Mouse (Mus musculus): ENCODE results near the gene Ihh. TPM values are rescaled to one million over a fixed set of nuclear protein-coding genes. Genes with fewer than 3 reads are reported as not detected.
A peak's percentile ranks its signal among the peaks of the same experiment; 100 is the strongest.

Gene Ihh
- polyA plus RNA-seq, 1 experiment from 2014 or later, result not detected

MicroRNAs encoded within 50 kb of the gene (microRNA counts, 519-probe panel; counts per million panel counts)
- 4,309 counts per million, percentile 80 among the panel's probes with 10 or more counts for microRNA mmu-miR-375

Small RNAs within 50 kb of the gene (microRNA-seq; reads per million reads assigned to microRNA genes)
- gene Mir375, result 1,597 reads per million, percentile 79 among the genes with 10 or more reads in this experiment

Other genes starting within 250 kb of the Ihh start
- 12.1 and 12.8 TPM in 2 replicates for gene Cyp27a1, start 238.1 kb downstream of the Ihh start, polyA plus RNA-seq (2016; fragmentation: Nextera tagmentation; extraction: Ambion mirVana)
- gene Prkag3, start 202.5 kb downstream of the Ihh start, polyA plus RNA-seq (2016; fragmentation: Nextera tagmentation; extraction: Ambion mirVana), result 0.11 TPM in 1 of 2 replicates, not detected in the other
- gene Wnt6, start 179.8 kb downstream of the Ihh start, polyA plus RNA-seq (2016; fragmentation: Nextera tagmentation; extraction: Ambion mirVana), result 26.5 and 26.6 TPM in 2 replicates
- gene Wnt10a, start 160.2 kb downstream of the Ihh start, polyA plus RNA-seq (2016; fragmentation: Nextera tagmentation; extraction: Ambion mirVana), result 0.70 and 1.2 TPM in 2 replicates
- gene Cdk5r2, start 96.7 kb downstream of the Ihh start, polyA plus RNA-seq (2016; fragmentation: Nextera tagmentation; extraction: Ambion mirVana), result 0.21 and 0.39 TPM in 2 replicates
- not detected in 2 replicates for gene Fev, start 66.3 kb downstream of the Ihh start, polyA plus RNA-seq (2016; fragmentation: Nextera tagmentation; extraction: Ambion mirVana)
- gene Cryba2, start 58.5 kb downstream of the Ihh start, polyA plus RNA-seq (2016; fragmentation: Nextera tagmentation; extraction: Ambion mirVana), result not detected in 2 replicates
- 0.08 TPM in 1 of 2 replicates, not detected in the other for gene Cfap65, start 16.1 kb downstream of the Ihh start, polyA plus RNA-seq (2016; fragmentation: Nextera tagmentation; extraction: Ambion mirVana)
- 11.1 and 13.8 TPM in 2 replicates for gene Nhej1, start 173.5 kb upstream of the Ihh start, polyA plus RNA-seq (2016; fragmentation: Nextera tagmentation; extraction: Ambion mirVana)
- gene Slc23a3, start 182.2 kb upstream of the Ihh start, polyA plus RNA-seq (2016; fragmentation: Nextera tagmentation; extraction: Ambion mirVana), result 0.06 and 0.08 TPM in 2 replicates
- gene Cnppd1, start 191.0 kb upstream of the Ihh start, polyA plus RNA-seq (2016; fragmentation: Nextera tagmentation; extraction: Ambion mirVana), result 45.3 and 46.2 TPM in 2 replicates
- gene Retreg2, start 191.1 kb upstream of the Ihh start, polyA plus RNA-seq (2016; fragmentation: Nextera tagmentation; extraction: Ambion mirVana), result 32.1 and 35.8 TPM in 2 replicates
- 32.6 and 33.6 TPM in 2 replicates for gene Zfand2b, start 217.0 kb upstream of the Ihh start, polyA plus RNA-seq (2016; fragmentation: Nextera tagmentation; extraction: Ambion mirVana)
- gene Abcb6, start 228.7 kb upstream of the Ihh start, polyA plus RNA-seq (2016; fragmentation: Nextera tagmentation; extraction: Ambion mirVana), result 32.3 and 34.8 TPM in 2 replicates
- 22.9 and 27.2 TPM in 2 replicates for gene Ankzf1, start 240.5 kb upstream of the Ihh start, polyA plus RNA-seq (2016; fragmentation: Nextera tagmentation; extraction: Ambion mirVana)
- gene Atg9a, start 240.5 kb upstream of the Ihh start, polyA plus RNA-seq (2016; fragmentation: Nextera tagmentation; extraction: Ambion mirVana), result 20.7 and 21.8 TPM in 2 replicates